Mouse (Mus musculus): Measurements from ENCODE around the gene Btbd8.

Btbd8 gene

DNA sequence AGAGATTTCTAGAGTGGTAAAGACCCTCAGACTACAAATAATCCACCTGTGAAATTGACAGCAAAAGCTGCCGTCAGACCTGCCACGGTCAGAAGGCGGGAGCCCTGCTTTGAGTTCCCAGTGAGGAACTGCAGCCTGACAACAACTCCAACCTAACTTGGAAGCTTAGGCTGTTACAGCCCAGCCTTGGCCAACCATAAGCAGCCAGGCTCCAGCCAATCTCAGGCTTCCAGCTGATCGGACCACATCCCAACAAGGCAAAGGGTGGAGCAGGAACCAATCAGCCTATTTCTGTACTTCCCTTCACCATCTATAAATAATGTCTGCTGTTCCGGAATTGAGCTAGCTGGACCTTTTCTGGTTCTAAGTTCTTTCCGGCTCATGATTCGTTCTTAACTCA lies 84.1 kb downstream of the Btbd8 start:
- no peak for DNase-seq

DNA sequence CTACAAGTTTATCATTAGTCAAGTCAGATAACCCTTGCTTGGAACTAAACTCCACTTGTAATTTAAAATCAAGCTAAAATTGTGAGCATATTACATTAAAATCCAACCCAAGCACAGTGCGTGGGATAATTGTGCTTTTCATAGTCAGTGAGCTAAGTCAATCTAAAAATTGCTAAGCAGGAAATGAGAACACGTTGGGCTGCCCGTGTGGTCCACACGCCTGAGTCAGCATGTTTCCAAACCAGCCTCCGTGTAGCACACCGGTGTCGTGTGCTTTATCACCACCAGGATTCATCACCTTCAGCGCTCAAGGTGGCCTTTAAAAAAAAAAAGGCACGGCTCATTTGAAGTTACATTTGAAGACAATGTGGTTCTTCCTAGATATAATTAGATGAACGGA lies 86.5 kb downstream of the Btbd8 start:
- DNase-seq, result no peak

DNA sequence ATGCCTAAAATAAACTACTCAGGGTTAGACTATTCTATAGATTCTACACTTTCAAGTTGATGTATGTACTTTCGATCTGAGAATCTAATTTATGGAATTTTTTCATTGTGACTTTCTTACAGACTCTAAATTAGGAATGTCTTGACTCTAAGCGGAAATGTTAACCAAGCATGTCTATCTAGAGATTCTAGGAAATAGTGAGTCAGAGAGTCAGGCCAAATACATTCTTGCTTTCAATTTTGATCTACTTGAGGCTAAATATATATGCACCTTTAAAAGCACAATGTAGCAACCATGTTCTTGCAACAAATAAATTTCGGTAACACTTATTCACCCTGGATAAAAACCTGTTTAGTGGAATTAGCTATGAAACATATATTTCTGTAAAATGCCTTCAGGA lies 91.1 kb downstream of the Btbd8 start:
- DNase-seq, result no peak

- no peak for DNase-seq
These were observed 95.8 kb downstream of the Btbd8 start for GRCm38 (mm10) chr5:107533590-107533989.

- no peak for DNase-seq
These were observed 96.8 kb downstream of the Btbd8 start, which contains the start of gene 1700028K03Rik for GRCm38 (mm10) chr5:107534581-107534980. TSS of gene 1700028K03Rik (plus strand) at chr5:107534709.

GRCm38 (mm10) chr5:107541696-107542095 lies 103.9 kb downstream of the Btbd8 start:
- DNase-seq, result peak; percentile 7 to 9

DNA sequence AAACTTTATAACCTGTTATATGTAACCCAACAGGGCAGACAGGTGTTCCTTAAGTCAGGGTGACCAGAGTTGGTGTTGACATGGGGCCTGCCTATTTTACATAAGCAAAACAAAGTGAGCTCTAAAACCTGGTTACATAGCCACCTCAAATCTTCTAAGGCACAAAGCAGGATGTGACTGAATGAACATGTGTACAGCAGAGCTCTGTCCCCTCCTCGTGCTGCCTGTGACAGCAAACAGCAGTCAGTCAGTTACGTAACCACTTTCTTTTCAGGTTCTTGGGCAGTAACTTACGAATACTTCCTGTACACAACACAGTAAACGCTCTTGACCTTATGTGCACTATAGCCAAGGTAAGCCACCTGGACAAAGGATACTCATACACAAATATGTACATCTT lies 108.1 kb downstream of the Btbd8 start:
- no peak for DNase-seq

DNA sequence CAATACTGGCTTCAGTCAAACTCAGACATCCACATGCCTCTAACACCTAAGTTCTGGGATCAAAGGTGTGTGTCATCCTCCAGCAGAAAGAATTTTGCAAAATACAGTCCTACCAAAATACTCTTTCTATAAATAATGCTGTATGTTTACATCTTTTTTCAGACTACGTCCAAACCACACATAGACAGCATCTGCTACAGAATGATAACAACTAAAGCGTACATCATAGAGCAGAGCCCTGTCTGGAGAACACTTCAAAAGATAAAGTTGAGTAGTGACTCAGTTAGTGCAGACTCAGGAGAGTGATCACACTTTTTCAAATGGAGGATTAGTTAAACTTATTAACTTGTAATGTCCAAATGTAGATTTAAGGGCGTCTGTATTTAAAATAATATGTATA lies 110.2 kb downstream of the Btbd8 start:
- DNase-seq, result no peak

- no peak for DNase-seq
These were observed 110.6 kb downstream of the Btbd8 start for GRCm38 (mm10) chr5:107548444-107548843.

DNA sequence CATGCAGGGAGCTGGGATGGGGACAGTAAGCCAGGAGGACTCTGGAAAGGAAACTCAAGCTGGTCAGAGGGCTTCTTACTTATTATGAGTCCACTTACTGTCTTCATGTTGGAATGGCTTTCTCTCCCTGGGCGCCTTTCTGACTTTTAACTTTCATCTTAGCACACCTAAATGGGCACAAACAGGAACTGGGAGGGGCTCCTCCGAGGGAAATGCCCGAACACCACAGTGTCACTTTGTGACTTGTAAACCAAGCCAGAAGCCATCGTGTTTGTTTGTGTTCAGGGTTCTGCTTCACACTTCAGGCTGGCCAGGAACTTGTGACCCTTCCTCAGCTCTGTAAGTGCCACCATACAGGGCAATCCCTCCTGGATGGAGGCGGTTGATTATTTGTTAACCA lies 116.5 kb downstream of the Btbd8 start:
- no peak for DNase-seq

DNA sequence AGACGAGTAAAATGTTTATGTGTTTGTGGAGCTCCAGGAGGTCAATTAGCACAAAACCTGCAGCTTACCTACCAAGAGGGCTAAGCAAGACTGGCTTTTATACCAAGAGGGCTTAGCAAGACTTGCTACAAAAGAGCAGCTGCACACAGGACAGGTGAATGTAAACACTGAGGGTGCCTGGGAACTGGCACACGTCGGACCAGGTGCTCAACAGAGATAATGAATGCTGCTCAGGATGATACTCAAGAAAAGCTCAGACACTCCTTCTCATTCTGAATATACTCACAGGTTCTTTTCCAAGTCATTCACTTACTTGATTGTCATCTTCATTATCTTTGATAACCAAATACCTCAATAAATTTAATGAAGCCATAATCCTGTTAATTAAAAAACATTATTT lies 119.2 kb downstream of the Btbd8 start:
- no peak for DNase-seq
